Mouse (Mus musculus) E14TG2a.4 (cell line): ENCODE measurements around the gene Baz1b.

Experiments used
- H3K27me3 ChIP-seq: 2 replicates; pipeline ENCODE4 v1.6.1; 2014; ENCODE audit warnings: low read length, control low read depth; ENCODE audit not compliant: insufficient read depth
- H3K36me3 ChIP-seq: 2 replicates; pipeline ENCODE4 v1.6.1; 2014; ENCODE audit warnings: low read length, control low read depth; ENCODE audit not compliant: insufficient read depth
- H3K4me1 ChIP-seq: replicated peaks from 2 replicates; pipeline ENCODE4 v1.6.1; 2014; ENCODE audit warnings: low read depth, low read length, control low read depth
- H3K4me3 ChIP-seq: replicated peaks from 2 replicates; pipeline ENCODE4 v1.5.1; 2014; ENCODE audit warnings: mild to moderate bottlenecking, low read length
- H3K9me3 ChIP-seq: 2 replicates; pipeline ENCODE4 v1.6.1; 2014; ENCODE audit warnings: low read length, control low read depth
- CTCF ChIP-seq: conservative IDR thresholded peaks from 2 replicates; pipeline ENCODE4 v1.5.1; 2014; ENCODE audit warnings: low read length
- NANOG ChIP-seq: IDR thresholded peaks from 2 replicates; pipeline ENCODE4 v1.6.1; 2014; ENCODE audit warnings: borderline replicate concordance, low read length, mixed read lengths
- POU5F1 ChIP-seq: IDR thresholded peaks from 2 replicates; pipeline ENCODE4 v1.6.1; 2014; ENCODE audit warnings: low read length, borderline replicate concordance

Baz1b gene

GRCm38 (mm10) chr5:135183131-135183861 lies 3.8 kb upstream of the Baz1b start:
- Histone ChIP-seq H3K4me3 (no peak overlapping the region), H3K36me3 (peaks cover 44% of the 10 kb centered on the region), H3K27me3 (no peaks in the 10 kb centered on the region), H3K4me1 (peaks cover 73% of the 10 kb centered on the region), H3K9me3 (no peaks in the 10 kb centered on the region)
- TF ChIP-seq POU5F1 (no peak), CTCF (no peak), NANOG (no peak)

DNA sequence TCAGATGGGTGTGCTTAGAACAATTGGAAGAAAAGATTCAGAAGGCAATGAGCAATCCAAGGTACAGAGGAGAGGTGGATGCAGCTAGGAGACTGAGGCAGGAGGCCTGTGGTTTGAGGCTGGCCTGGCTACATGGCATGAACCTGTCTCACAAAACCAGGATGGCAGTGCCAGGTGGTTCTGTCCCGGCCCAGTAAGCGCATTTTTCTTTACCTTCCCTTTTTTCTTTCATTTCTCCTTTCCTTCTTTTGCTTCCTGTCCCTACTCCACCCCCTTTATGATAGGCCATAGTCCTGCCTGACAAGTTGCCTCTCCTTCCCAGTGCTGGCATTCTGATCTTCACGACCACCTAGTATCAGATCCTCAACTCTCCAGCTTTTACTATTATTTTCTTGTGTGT lies 2.0 kb upstream of the Baz1b start:
- H3K27me3 ChIP-seq = no peaks in the 10 kb centered on the region
- H3K9me3 ChIP-seq = no peaks in the 10 kb centered on the region
- TF ChIP-seq NANOG = no peak
- no peak for TF ChIP-seq POU5F1
- no peak for TF ChIP-seq CTCF
- H3K36me3 ChIP-seq = peaks cover 41% of the 10 kb centered on the region
- no peak overlapping the region for H3K4me3 ChIP-seq
- peaks cover 71% of the 10 kb centered on the region for H3K4me1 ChIP-seq

DNA sequence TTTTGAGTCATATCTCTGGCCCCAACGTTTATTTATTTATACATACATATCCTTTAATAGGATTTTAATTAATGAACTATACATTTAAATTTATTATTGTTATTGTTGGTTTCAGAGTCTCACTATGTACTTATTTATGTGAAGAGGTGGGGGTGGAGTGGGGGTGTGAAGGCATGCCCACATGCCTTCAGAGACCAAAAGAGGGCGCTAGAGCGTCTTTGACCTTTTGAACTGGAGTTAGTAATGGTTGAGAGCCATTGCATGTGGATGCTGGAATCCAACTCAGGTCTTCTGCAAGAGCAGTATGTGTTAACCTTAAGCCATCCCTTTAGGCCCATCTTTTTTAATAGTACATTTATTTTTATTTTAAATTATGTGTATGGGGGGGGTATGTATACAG lies 1.5 kb upstream of the Baz1b start:
- Histone ChIP-seq H3K4me3 (0 out of 2 replicates have a peak overlapping the region, but pooled peaks have one; percentile 94), H3K36me3 (peaks cover 41% of the 10 kb centered on the region), H3K4me1 (peaks cover 70% of the 10 kb centered on the region), H3K9me3 (no peaks in the 10 kb centered on the region), H3K27me3 (no peaks in the 10 kb centered on the region)
- TF ChIP-seq NANOG (no peak), CTCF (peak; percentile 60), POU5F1 (no peak)

GRCm38 (mm10) chr5:135186231-135186620 lies 838 bp upstream of the Baz1b start:
- Histone ChIP-seq H3K36me3 (peaks cover 40% of the 10 kb centered on the region), H3K4me3 (peak overlapping the region; percentile 94)

DNA sequence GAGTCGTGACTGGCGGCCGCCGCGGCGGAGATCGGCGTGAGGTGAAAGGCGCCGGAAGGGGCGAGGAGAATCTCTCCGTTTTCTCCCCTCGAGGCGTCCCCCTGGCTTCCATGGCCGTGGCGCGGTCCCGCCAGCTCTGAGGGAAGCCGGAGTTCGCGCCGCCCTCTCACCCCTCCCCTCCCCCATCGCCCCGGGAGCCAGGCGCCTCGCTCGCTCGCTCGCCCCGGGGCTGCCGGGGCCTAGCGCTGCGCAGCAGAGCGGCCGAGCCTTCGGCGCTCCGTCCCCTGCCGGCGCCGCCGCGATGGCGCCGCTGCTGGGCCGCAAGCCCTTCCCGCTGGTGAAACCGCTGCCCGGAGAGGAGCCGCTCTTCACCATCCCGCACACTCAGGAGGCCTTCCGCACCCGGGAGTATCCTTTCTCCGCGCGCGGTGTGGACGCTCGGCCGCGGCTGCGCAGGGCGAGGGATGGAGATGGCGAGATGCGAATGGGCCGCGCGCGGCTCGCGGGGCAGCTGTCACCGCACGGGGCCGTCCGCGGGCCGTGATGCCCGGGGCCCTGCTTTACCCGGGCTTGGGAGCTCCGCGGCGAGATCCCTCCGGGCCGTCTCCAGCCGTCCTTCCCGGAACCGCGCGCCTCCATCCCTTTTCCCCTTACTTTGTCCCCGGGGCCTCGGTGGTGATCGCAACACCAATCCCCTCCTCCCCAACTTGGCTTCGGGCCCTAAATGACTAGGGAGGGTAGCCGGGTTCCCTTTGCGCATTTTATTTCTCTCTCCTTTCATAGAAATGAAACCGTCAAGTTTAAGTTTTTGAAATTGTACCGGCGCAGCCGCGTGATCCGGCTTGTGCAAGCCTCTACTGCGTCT lies 517 bp downstream of the Baz1b start:
- no peaks in the 10 kb centered on the region for H3K9me3 ChIP-seq
- H3K27me3 ChIP-seq = no peaks in the 10 kb centered on the region
- no peak for TF ChIP-seq CTCF
- TF ChIP-seq NANOG = no peak
- TF ChIP-seq POU5F1 = no peak
- H3K4me3 ChIP-seq = peak overlapping the region; percentile 94
- H3K4me1 ChIP-seq = peaks cover 61% of the 10 kb centered on the region
- H3K36me3 ChIP-seq = peaks cover 39% of the 10 kb centered on the region

More at GRCm38 (mm10) chr5:135186231-135186620, 838 bp upstream of the Baz1b start:
- no peaks in the 10 kb centered on the region for H3K9me3 ChIP-seq
- no peaks in the 10 kb centered on the region for H3K27me3 ChIP-seq
- no peak for TF ChIP-seq CTCF
- no peak for TF ChIP-seq POU5F1
- TF ChIP-seq NANOG = no peak
- peaks cover 64% of the 10 kb centered on the region for H3K4me1 ChIP-seq

GRCm38 (mm10) chr5:135188214-135188554 lies 1.1 kb downstream of the Baz1b start:
- H3K27me3 ChIP-seq = no peaks in the 10 kb centered on the region
- H3K9me3 ChIP-seq = no peaks in the 10 kb centered on the region
- TF ChIP-seq CTCF (no peak), POU5F1 (no peak), NANOG (no peak)
- peaks cover 42% of the 10 kb centered on the region for H3K36me3 ChIP-seq
- peak overlapping the region; percentile 94 for H3K4me3 ChIP-seq
- peaks cover 61% of the 10 kb centered on the region for H3K4me1 ChIP-seq

DNA sequence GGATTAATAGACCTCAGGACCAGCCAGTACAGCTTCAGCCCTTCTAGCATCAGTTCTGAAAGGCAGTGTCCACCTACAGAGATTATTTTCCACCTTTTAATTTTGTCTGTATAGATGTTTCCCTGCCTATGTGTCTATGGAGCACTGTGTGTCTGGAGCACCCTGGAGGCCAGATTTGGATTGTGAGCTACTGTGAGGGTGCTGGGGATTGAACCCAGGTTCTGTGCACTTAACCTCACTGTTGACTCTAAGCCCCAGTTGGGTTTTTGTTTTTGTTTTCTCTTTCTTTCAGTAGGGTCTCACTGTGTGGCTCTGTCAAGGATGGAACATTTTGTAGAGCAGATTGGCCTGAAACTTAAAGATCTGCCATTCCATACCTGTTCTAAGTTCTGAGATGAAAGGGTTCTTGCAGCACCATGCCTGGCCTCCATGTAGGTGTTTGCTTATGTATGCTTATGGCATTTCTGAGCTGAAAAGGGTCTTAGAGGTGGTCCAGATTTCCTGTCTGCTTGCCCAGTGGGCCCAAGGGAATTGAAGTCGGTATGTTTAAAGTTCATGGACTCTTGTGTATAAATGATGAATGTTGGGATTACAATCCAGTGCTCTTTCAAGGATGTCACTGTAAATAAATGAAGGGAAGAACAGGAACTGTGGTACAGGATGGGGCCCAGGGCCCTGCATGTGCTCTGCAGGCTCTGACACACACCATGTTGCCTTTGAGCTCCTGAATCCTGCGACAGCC lies 2.4 kb downstream of the Baz1b start:
- H3K4me3 ChIP-seq = peak overlapping the region; percentile 94
- peaks cover 64% of the 10 kb centered on the region for H3K4me1 ChIP-seq
- peaks cover 55% of the 10 kb centered on the region for H3K36me3 ChIP-seq
- no peak for TF ChIP-seq POU5F1
- TF ChIP-seq CTCF = no peak
- no peak for TF ChIP-seq NANOG
- H3K27me3 ChIP-seq = no peaks in the 10 kb centered on the region
- no peaks in the 10 kb centered on the region for H3K9me3 ChIP-seq

DNA sequence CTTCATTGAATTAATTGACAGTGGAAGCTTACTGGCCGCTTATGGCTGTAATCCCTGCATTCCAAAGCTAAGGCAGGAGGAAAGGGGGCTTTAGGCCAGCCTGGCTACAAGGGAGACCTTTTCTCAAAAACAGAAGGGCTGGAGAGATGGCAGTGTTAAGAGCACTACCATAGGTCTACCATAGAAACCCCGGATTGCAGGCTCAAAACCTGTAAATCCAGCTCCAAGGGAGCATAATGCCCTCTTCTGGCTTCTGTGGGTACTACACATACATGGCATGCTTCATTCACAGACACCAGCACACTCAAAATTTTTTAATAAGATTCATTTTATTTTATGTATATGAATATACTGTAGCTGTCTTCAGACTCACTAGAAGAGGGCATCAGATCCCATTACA lies 4.6 kb downstream of the Baz1b start:
- Histone ChIP-seq H3K9me3 (no peaks in the 10 kb centered on the region), H3K4me1 (peaks cover 60% of the 10 kb centered on the region), H3K4me3 (no peak overlapping the region), H3K36me3 (peaks cover 76% of the 10 kb centered on the region), H3K27me3 (no peaks in the 10 kb centered on the region)
- TF ChIP-seq CTCF = peak; percentile 90
- TF ChIP-seq POU5F1 = no peak
- TF ChIP-seq NANOG = no peak
